Mouse (Mus musculus) neural tube, embryonic 11.5 days (tissue): ENCODE data around the gene St8sia6. TPM values are rescaled to one million over a fixed set of nuclear protein-coding genes. Genes with fewer than 3 reads are reported as not detected.
A peak's percentile ranks its signal among the peaks of the same experiment; 100 is the strongest.
"Not testable (repeated sequence)": the region's sequence is repeated elsewhere in the genome, so short reads cannot be mapped to it uniquely, and the experiment has no call there.

Experiments used
- ATAC-seq: fragments of 200-750 bp; cut with Nextera tagmentation; 2 replicates; pipeline ENCODE4 v1.8.0; 2017; ENCODE audit warnings: moderate number of reproducible peaks, mild to moderate bottlenecking, moderate TSS enrichment, moderate library complexity; ENCODE audit not compliant: insufficient read depth, low FRiP score, low TSS enrichment
- DNase-seq: peaks from one replicate; pipeline ENCODE4 v3.0.0-alpha.2; 2015; ENCODE audit warnings: low spot score
- H3K27ac ChIP-seq: fragments of 300-500 bp; sonication (generic); 2 replicates; pipeline ENCODE4 v1.5.1; 2014; ENCODE audit warnings: low read depth, mild to moderate bottlenecking, low read length
- H3K27me3 ChIP-seq: fragments of 300-500 bp; sonication (generic); 2 replicates; pipeline ENCODE4 v1.6.1; 2014; ENCODE audit warnings: mild to moderate bottlenecking, low read length, mixed read lengths; ENCODE audit not compliant: control insufficient read depth, insufficient read depth
- H3K36me3 ChIP-seq: fragments of 300-500 bp; sonication (generic); 2 replicates; pipeline ENCODE4 v1.6.1; 2014; ENCODE audit warnings: mild to moderate bottlenecking, low read length, moderate library complexity, mixed read lengths; ENCODE audit not compliant: control insufficient read depth, insufficient read depth
- H3K4me1 ChIP-seq: fragments of 300-500 bp; sonication (generic); 2 replicates; pipeline ENCODE4 v1.6.1; 2014; ENCODE audit warnings: low read length, mixed read lengths; ENCODE audit not compliant: control insufficient read depth, insufficient read depth
- H3K4me2 ChIP-seq: fragments of 300-500 bp; sonication (generic); 2 replicates; pipeline ENCODE4 v1.6.1; 2014; ENCODE audit warnings: low read depth, mild to moderate bottlenecking, moderate library complexity
- H3K4me3 ChIP-seq: fragments of 300-500 bp; sonication (generic); 2 replicates; pipeline ENCODE4 v1.5.1; 2014; ENCODE audit warnings: low read depth, low read length
- H3K9ac ChIP-seq: fragments of 300-500 bp; sonication (generic); 2 replicates; pipeline ENCODE4 v1.6.1; 2014; ENCODE audit warnings: mild to moderate bottlenecking, low read length
- H3K9me3 ChIP-seq: fragments of 300-500 bp; sonication (generic); 2 replicates; pipeline ENCODE4 v1.6.1; 2016; ENCODE audit warnings: low read length; ENCODE audit not compliant: control insufficient read depth
- WGBS: fragments of 180-500 bp; shearing (Covaris S2); extraction: QIAGEN DNeasy Blood & Tissue Kit; methylation state at CpG from one replicate; pipeline ENCODE4 v1.1.7; 2014; 5-methylcytosine and 5-hydroxymethylcytosine counted together
- polyA plus RNA-seq: library from polyadenylated mRNA; unstranded; fragments of >200 nt; fragmentation: Nextera tagmentation; extraction: Ambion mirVana; gene quantifications from 2 replicates; pipeline ENCODE4 v1.2.1, GENCODE M21; 2014

Gene St8sia6
- polyA plus RNA-seq, 1 experiment from 2014 or later = 0.65 TPM

DNA sequence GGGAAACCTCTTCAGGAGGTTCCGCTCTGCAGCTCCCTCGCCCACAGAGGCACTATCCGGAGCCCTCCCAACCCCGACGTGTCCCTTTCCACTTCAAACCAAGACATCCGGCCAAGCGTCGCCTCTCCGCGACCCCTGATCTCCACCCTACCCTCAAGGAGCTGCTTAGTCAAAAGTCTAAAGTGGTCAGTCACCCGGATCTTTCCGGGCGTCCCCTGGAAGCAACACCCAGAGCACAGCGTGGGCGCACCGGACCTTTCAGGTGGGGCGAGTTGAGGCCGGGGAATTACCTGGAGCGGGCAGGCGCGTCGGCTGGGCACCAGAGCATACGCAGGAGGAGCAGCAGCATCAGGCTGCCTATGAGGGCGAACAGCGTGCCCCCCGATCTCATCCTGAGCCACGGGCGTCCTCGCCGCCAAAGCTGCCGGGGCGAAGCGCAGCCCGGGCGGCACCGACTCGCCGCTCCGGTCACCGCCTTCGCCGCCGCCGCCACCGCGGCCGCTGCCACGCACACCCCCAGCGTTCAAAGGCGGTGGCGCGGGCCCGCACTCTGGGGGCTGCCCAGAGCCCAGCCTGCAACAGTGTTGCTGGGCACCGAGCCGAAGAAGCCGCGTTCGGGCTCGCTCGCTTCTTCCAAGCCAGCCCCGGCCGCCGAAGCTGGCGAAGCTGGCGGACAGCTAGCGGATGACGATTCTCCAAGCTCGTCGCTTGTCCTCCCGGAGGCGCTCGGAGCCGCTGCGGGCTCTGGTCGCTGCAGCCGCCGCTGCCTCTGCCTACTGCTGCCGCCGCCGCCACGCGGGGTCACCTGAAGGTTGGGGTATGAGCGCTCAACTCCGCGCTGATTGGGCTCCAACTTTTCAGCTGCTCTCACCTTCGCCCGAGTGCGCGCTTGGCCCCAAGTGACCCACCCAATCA lies 553 bp downstream of the St8sia6 start:
- DNase-seq = peak; percentile 78
- peak overlapping the region; percentile 95 for H3K4me2 ChIP-seq
- H3K27me3 ChIP-seq = peaks cover 22% of the 10 kb centered on the region
- ATAC-seq = peak; percentile 89
- H3K27ac ChIP-seq = no peak overlapping the region
- H3K36me3 ChIP-seq = no peaks in the 10 kb centered on the region
- H3K9ac ChIP-seq = peak overlapping the region; percentile 63
- no peaks in the 10 kb centered on the region for H3K9me3 ChIP-seq
- H3K4me3 ChIP-seq = peak overlapping the region; percentile 54
- WGBS = under 1% methylated on average over 89 of the region's 89 CpGs
- H3K4me1 ChIP-seq = no peaks in the 10 kb centered on the region

DNA sequence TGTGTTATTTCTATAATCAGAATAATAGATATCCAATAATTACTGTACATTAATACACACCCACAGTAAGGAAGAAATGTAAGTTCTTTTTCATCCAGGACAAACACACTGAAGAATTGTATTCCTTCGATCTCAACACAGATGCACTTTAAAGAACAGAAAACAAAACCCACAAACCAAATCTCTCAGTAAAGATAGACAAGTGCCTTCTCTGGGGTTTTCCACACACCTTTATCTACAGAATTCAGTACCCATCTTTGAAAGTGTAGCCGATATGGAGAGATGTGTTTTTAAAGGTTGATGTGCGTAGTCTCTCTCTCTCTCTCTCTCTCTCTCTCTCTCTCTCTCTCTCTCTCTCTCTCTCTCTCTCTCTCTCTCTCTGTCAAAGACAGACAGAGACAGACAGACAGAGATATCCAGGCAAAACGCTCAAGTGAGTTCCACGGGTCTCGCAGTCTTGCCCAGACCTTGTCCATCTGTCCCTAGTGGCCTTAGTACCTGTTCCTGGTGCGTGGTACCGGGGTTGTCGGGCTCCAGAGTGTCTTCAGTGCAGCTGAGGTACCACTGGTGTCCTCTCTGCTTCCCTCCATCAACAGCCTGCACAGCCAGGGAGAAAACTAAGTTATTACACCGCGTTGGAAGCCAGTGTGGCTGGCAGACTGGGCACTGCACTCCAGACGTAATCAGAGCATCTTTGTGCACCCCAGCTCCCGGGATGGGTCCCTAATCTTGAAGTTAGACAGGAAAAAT lies 1.4 kb downstream of the St8sia6 start:
- H3K27ac ChIP-seq = no peak overlapping the region
- H3K4me1 ChIP-seq = no peaks in the 10 kb centered on the region
- H3K4me2 ChIP-seq = peak overlapping the region; percentile 95
- H3K9ac ChIP-seq = no peak overlapping the region
- no peaks in the 10 kb centered on the region for H3K9me3 ChIP-seq
- no peaks in the 10 kb centered on the region for H3K36me3 ChIP-seq
- DNase-seq (no peak), ATAC-seq (peak; percentile 2; the same call in 1 of the 2 replicates)
- 38% methylated on average over 13 of the region's 13 CpGs for WGBS
- peak overlapping the region; percentile 54 for H3K4me3 ChIP-seq
- H3K27me3 ChIP-seq = peaks cover 22% of the 10 kb centered on the region

GRCm38 (mm10) chr2:13791598-13791997 lies 2.3 kb downstream of the St8sia6 start:
- Histone ChIP-seq H3K27ac (no peak overlapping the region), H3K4me2 (no peak overlapping the region), H3K36me3 (no peaks in the 10 kb centered on the region), H3K4me3 (no peak overlapping the region), H3K9ac (no peak overlapping the region), H3K4me1 (no peaks in the 10 kb centered on the region), H3K27me3 (peaks cover 22% of the 10 kb centered on the region), H3K9me3 (no peaks in the 10 kb centered on the region)
- no peak for ATAC-seq
- DNase-seq = no peak
- 71% methylated on average over 7 of the region's 7 CpGs for WGBS

GRCm38 (mm10) chr2:13789365-13789764 lies 4.5 kb downstream of the St8sia6 start:
- WGBS = 50% methylated on average over 1 of the region's 1 CpGs
- no peaks in the 10 kb centered on the region for H3K36me3 ChIP-seq
- ATAC-seq (no peak), DNase-seq (no peak)
- H3K9ac ChIP-seq = no peak overlapping the region
- no peaks in the 10 kb centered on the region for H3K4me1 ChIP-seq
- H3K27me3 ChIP-seq = peaks cover 22% of the 10 kb centered on the region
- H3K9me3 ChIP-seq = no peaks in the 10 kb centered on the region
- no peak overlapping the region for H3K4me2 ChIP-seq
- H3K4me3 ChIP-seq = no peak overlapping the region
- no peak overlapping the region for H3K27ac ChIP-seq

DNA sequence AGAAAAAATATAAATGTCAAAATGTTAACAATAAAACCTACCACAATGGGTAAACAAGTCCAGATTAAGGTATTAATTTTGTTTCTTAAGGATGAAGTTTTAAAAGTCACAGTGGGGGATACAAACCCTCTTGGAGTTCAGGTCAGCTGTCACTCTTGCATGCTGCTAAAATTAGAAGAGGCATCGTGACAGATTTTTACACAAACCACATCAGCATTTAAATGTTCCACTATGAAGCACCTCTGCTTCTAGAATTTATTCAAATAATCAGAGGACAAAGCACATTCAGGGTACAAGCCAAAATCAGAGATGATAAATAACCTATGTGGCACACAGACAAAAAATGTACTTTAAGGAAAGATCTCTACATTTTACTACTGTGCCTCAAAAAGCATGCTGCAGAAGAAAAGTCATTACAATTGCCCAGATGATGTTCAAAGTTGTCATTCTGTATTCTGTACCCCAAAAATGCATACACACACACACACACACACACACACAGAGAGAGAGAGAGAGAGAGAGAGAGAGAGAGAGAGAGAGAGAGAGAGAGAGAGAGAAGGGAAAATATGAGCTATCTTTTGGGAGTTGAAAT lies 7.2 kb downstream of the St8sia6 start:
- 74% methylated on average over 1 of the region's 1 CpGs for WGBS
- no peak overlapping the region for H3K27ac ChIP-seq

GRCm38 (mm10) chr2:13785992-13786391 lies 7.9 kb downstream of the St8sia6 start:
- not testable (repeated sequence) for DNase-seq, H3K27ac ChIP-seq, ATAC-seq, H3K36me3 ChIP-seq, H3K9me3 ChIP-seq, H3K4me1 ChIP-seq, H3K9ac ChIP-seq, H3K4me2 ChIP-seq, H3K4me3 ChIP-seq, H3K27me3 ChIP-seq
- WGBS = 73% methylated on average over 3 of the region's 3 CpGs

More for the DNA sequence above, 7.2 kb downstream of the St8sia6 start:
- Histone ChIP-seq H3K9me3 (no peaks in the 10 kb centered on the region), H3K4me1 (no peaks in the 10 kb centered on the region), H3K4me2 (no peak overlapping the region), H3K4me3 (no peak overlapping the region), H3K27me3 (peaks cover 4% of the 10 kb centered on the region; the same call in 1 of the 2 replicates), H3K36me3 (no peaks in the 10 kb centered on the region), H3K9ac (no peak overlapping the region)
- no peak for ATAC-seq
- DNase-seq = no peak

GRCm38 (mm10) chr2:13785247-13785646 lies 8.6 kb downstream of the St8sia6 start:
- Histone ChIP-seq H3K4me1 (no peaks in the 10 kb centered on the region), H3K4me3 (no peak overlapping the region), H3K36me3 (no peaks in the 10 kb centered on the region), H3K9me3 (no peaks in the 10 kb centered on the region), H3K4me2 (no peak overlapping the region), H3K27me3 (no peaks in the 10 kb centered on the region), H3K9ac (no peak overlapping the region), H3K27ac (no peak overlapping the region)
- 78% methylated on average over 2 of the region's 2 CpGs for WGBS
- ATAC-seq (no peak), DNase-seq (no peak)

DNA sequence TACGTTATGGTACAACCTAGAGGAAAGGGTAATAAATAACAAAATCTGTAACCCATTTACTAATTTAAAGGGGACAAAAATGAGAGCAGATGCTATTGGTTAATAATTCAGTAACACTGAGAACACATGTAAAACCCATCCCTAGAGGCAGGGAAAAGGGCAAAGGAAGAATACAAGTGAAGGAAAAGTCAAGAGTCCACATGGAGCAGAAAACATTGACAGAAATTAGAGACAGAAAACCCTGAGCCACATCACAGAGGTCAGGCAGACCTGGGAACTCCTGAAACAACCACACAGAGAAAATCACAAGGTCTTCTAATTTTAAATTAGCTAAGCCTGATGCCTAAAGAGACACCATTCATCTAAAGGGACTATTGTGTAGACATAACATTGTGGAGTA lies 9.4 kb downstream of the St8sia6 start:
- no peak for ATAC-seq
- no peaks in the 10 kb centered on the region for H3K4me1 ChIP-seq
- no peaks in the 10 kb centered on the region for H3K9me3 ChIP-seq
- no peaks in the 10 kb centered on the region for H3K27me3 ChIP-seq
- H3K9ac ChIP-seq = no peak overlapping the region
- no peak overlapping the region for H3K4me3 ChIP-seq
- no peak overlapping the region for H3K4me2 ChIP-seq
- WGBS = 87% methylated on average over 1 of the region's 1 CpGs
- H3K36me3 ChIP-seq = no peaks in the 10 kb centered on the region
- no peak for DNase-seq
- H3K27ac ChIP-seq = no peak overlapping the region
